Mouse (Mus musculus) CH12.LX (cell line): ENCODE measurements around the gene Eif4e. TPM values are rescaled to one million over a fixed set of nuclear protein-coding genes. Genes with fewer than 3 reads are reported as not detected.

ENCODE experiments used
- DNase-seq: peaks from one replicate; pipeline ENCODE4 v3.0.0-alpha.2; 2013; ENCODE audit errors: extremely low read depth
- H3K27ac ChIP-seq: 2 replicates; pipeline ENCODE4 v1.5.1; 2012; ENCODE audit warnings: low read depth, mild to moderate bottlenecking, control low read depth, moderate library complexity; ENCODE audit not compliant: insufficient read depth
- H3K27me3 ChIP-seq: replicated peaks from 2 replicates; pipeline ENCODE3; 2012; ENCODE audit warnings: inconsistent platforms
- H3K36me3 ChIP-seq, 2 experiments: replicated peaks in 1 of 2; 2 replicates each; pipeline versions ENCODE3 to v1.6.1; 2012; ENCODE audit warnings: inconsistent platforms in 1 of 2, low read length in 1 of 2, mild to moderate bottlenecking in 1 of 2, mixed read lengths in 1 of 2, moderate library complexity in 1 of 2; ENCODE audit not compliant: control insufficient read depth in 1 of 2, insufficient read depth in 1 of 2
- H3K4me1 ChIP-seq, 2 experiments: 2 replicates each; pipeline ENCODE4 v1.6.1; 2012; ENCODE audit warnings: inconsistent platforms in 1 of 2, moderate library complexity in 1 of 2; ENCODE audit not compliant: insufficient read depth in 2 of 2, control insufficient read depth in 1 of 2
- H3K4me2 ChIP-seq: 2 replicates; pipeline ENCODE4 v1.6.1; 2012; ENCODE audit warnings: low read depth, mild to moderate bottlenecking, control low read depth; ENCODE audit not compliant: poor library complexity, insufficient read depth, severe bottlenecking
- H3K4me3 ChIP-seq, 3 experiments: fragments of 150-350 bp in 1 of 3; sonication (generic) in 1 of 3; replicated peaks in 1 of 3; 2 replicates each; pipeline versions ENCODE3 to v1.5.1; 2011 to 2012; ENCODE audit warnings: low read depth in 2 of 3, low read length in 2 of 3, mild to moderate bottlenecking in 2 of 3, moderate library complexity in 2 of 3, control low read depth in 1 of 3, improper control_type of control experiment in 1 of 3, inconsistent platforms in 1 of 3, mixed read lengths in 1 of 3; ENCODE audit not compliant: poor library complexity in 1 of 3
- H3K79me2 ChIP-seq: replicated peaks from 2 replicates; pipeline ENCODE4 v1.6.1; 2012; ENCODE audit warnings: mild to moderate bottlenecking, moderate library complexity; ENCODE audit not compliant: control insufficient read depth, poor library complexity, insufficient read depth, severe bottlenecking; ENCODE audit errors: extremely low read depth
- H3K9ac ChIP-seq: 2 replicates; pipeline ENCODE4 v1.6.1; 2012; ENCODE audit warnings: low read depth, mild to moderate bottlenecking, control low read depth, moderate library complexity; ENCODE audit not compliant: insufficient read depth
- H3K9me3 ChIP-seq: replicated peaks from 2 replicates; pipeline ENCODE3; 2012; ENCODE audit warnings: low read length, inconsistent platforms, mixed read lengths
- CHD1 ChIP-seq: IDR thresholded peaks from 2 replicates; pipeline ENCODE4 v1.6.1; 2012; ENCODE audit warnings: low read depth, low read length, improper control_type of control experiment, inconsistent platforms
- EP300 ChIP-seq: IDR thresholded peaks from 2 replicates; pipeline ENCODE4 v1.6.1; 2011; ENCODE audit warnings: low read length, improper control_type of control experiment
- JUND ChIP-seq: conservative IDR thresholded peaks from 2 replicates; pipeline ENCODE4 v1.6.1; 2011; ENCODE audit warnings: low read depth, low read length, improper control_type of control experiment
- KAT2A ChIP-seq: IDR thresholded peaks from 2 replicates; pipeline ENCODE4 v1.6.1; 2012; ENCODE audit warnings: low read length, improper control_type of control experiment, inconsistent platforms; ENCODE audit not compliant: insufficient replicate concordance
- MAZ ChIP-seq: IDR thresholded peaks from 2 replicates; pipeline ENCODE4 v1.6.1; 2012; ENCODE audit warnings: low read depth, mild to moderate bottlenecking, inconsistent platforms, low read length, improper control_type of control experiment, moderate library complexity
- MEF2A ChIP-seq: IDR thresholded peaks from 2 replicates; pipeline ENCODE4 v1.6.1; 2014; ENCODE audit warnings: low read depth, mild to moderate bottlenecking, inconsistent platforms, low read length, improper control_type of control experiment, borderline replicate concordance
- NELFE ChIP-seq: IDR thresholded peaks from 2 replicates; pipeline ENCODE4 v1.6.1; 2011; ENCODE audit warnings: low read depth, low read length, improper control_type of control experiment
- NRF1 ChIP-seq: IDR thresholded peaks from 2 replicates; pipeline ENCODE4 v1.6.1; 2014; ENCODE audit warnings: low read depth, mild to moderate bottlenecking, inconsistent platforms, low read length, improper control_type of control experiment, moderate library complexity
- PAX5 ChIP-seq: IDR thresholded peaks from 2 replicates; pipeline ENCODE4 v1.6.1; 2012; ENCODE audit warnings: low read length, inconsistent platforms, mixed read lengths
- POLR2A ChIP-seq: IDR thresholded peaks from 2 replicates; pipeline ENCODE4 v1.6.1; 2011; ENCODE audit warnings: low read depth, mild to moderate bottlenecking, improper control_type of control experiment, low read length
- RCOR1 ChIP-seq: conservative IDR thresholded peaks from 2 replicates; pipeline ENCODE4 v1.6.1; 2012; ENCODE audit warnings: low read depth, mild to moderate bottlenecking, inconsistent platforms, low read length, improper control_type of control experiment
- SIN3A ChIP-seq: IDR thresholded peaks from 2 replicates; pipeline ENCODE4 v1.6.1; 2012; ENCODE audit warnings: low read length, improper control_type of control experiment, inconsistent platforms
- TBP ChIP-seq: conservative IDR thresholded peaks from 2 replicates; pipeline ENCODE4 v1.6.1; 2011; ENCODE audit warnings: low read depth, low read length, improper control_type of control experiment
- USF1 ChIP-seq: IDR thresholded peaks from 2 replicates; pipeline ENCODE4 v1.6.1; 2014; ENCODE audit warnings: low read depth, mild to moderate bottlenecking, inconsistent platforms, low read length, improper control_type of control experiment
- USF2 ChIP-seq: conservative IDR thresholded peaks from 2 replicates; pipeline ENCODE4 v1.6.1; 2011; ENCODE audit warnings: low read depth, low read length, improper control_type of control experiment
- ZKSCAN1 ChIP-seq: IDR thresholded peaks from 2 replicates; pipeline ENCODE4 v1.6.1; 2012; ENCODE audit warnings: low read depth, inconsistent platforms, low read length, improper control_type of control experiment, borderline replicate concordance
- ZMIZ1 ChIP-seq: IDR thresholded peaks from 2 replicates; pipeline ENCODE4 v1.6.1; 2012; ENCODE audit warnings: low read depth, mild to moderate bottlenecking, inconsistent platforms, low read length, improper control_type of control experiment
- ZNF384 ChIP-seq: IDR thresholded peaks from 2 replicates; pipeline ENCODE4 v1.6.1; 2012; ENCODE audit warnings: low read depth, low read length, improper control_type of control experiment, inconsistent platforms
- dilution Hi-C: fragments of 300-500 bp; cut with MboI; formaldehyde crosslinking; loops from 2 replicates; pipeline ENCODE4 v1.14.3; 2020; ENCODE audit warnings: low sequenced_read_pairs; ENCODE audit not compliant: extremely low pct_unique_long_range_greater_than_20kb, extremely low pct_ligation_motif_present
- in situ Hi-C: fragments of 300-500 bp; cut with MboI; formaldehyde crosslinking; loops from 3 replicates; pipeline ENCODE4 v1.14.3; 2019; ENCODE audit warnings: low sequenced_read_pairs, low pct_ligation_motif_present, low pct_unique_long_range_greater_than_20kb, mixed read lengths
- polyA plus RNA-seq: library from polyadenylated mRNA; unstranded; fragments of >175 nt; gene quantifications from 2 replicates; pipeline ENCODE4 v1.2.1, GENCODE M21; 2012; ENCODE audit warnings: low read depth; ENCODE audit not compliant: insufficient read length
- total RNA-seq, 2 experiments: library from RNA; depleted of rRNA; stranded (reverse); fragments of 300-350 nt in 1 of 2; fragments of >200 nt in 1 of 2; gene quantifications; 2 replicates each; pipeline ENCODE4 v1.2.3; 2012 to 2014

Gene Eif4e
- total and polyA plus RNA-seq, 3 experiments, result 490 to 850 (median 590) TPM

DNA sequence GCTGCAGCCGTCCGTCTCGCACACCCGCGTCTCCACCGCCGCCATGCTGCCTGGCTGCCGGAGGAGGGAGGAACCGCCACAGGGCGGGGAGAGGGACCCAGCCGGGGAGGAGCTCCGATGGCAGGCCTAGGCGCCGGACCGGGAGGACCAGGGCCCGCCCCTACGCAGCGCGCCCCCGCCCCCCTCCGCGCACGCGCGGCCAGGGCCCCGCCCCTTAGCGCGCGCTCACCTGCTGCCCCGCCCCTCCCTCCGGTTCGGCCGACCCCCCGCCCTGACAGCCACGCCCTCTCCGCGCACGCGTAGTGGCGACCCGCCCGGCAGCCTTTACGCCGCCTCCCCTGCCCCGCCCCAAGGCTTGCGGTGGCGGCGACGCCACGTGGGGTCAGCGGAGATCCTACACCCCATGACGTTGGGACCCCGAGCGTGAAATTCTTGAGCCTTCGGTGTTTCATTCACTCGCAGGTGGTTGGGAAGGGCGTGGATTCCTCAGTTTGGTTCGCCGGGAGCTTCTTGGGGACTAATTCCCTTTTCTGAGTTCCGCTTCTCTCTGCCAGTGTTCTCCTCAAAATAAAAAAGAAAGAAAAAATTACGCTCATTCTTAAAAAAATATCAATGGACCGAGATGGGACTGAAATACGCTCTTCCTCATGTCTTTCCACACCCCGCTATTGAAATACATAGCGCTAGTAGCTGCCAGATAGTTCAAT is 36.5 kb upstream of the Eif4e start, which contains the start of gene Metap1 (continued):
- TF ChIP-seq SIN3A (peak; percentile 94), ZNF384 (peak; percentile 79), RCOR1 (no peak), MAZ (peak; percentile 74), USF1 (peak; percentile 84), NRF1 (peak; percentile 95), CHD1 (0 out of 2 replicates have a peak, but pooled peaks have one; percentile 90), KAT2A (0 out of 2 replicates have a peak, but pooled peaks have one; percentile 56), POLR2A (peak; percentile 99), ZMIZ1 (peak; percentile 95), MEF2A (no peak), USF2 (peak; percentile 63), JUND (peak; percentile 47; the same call in 1 of the 2 replicates), NELFE (peak; percentile 91), TBP (peak; percentile 79)
- TF ChIP-seq, all 38 proteins: peak for 25

DNA sequence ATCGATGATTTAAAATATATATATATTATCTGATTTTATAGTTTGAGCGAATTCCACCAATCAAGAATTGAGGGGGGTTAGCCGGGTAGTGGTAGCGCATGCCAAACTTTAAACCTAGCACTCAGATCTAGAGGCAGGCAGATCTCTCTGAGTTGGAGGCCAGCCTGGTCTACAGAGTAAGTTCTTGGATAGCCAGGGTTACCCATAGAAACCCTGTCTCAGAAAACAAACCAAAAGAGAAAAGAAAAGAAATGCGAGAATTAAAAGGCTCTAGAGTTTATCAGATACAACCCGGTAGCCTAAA is 36.0 kb upstream of the Eif4e start:
- Histone ChIP-seq H3K36me3 (peaks cover 11 to 21% of the 10 kb centered on the region in 2 experiments), H3K4me2 (peak overlapping the region; percentile 92), H3K4me3 (peak overlapping the region in 2 of 3 experiments; percentile 51 to 58), H3K27me3 (no peaks in the 10 kb centered on the region), H3K27ac (no peak overlapping the region), H3K79me2 (peaks cover 40% of the 10 kb centered on the region), H3K4me1 (peaks cover 0 to 26% of the 10 kb centered on the region in 2 experiments; a peak in 2 of 4 replicates), H3K9ac (peak overlapping the region; percentile 66), H3K9me3 (peaks cover 7% of the 10 kb centered on the region)
- in situ Hi-C loops (no loop called here), dilution Hi-C loops (no loop called here)
- DNase-seq, result no peak
- TF ChIP-seq PAX5 (no peak), USF2 (no peak), EP300 (no peak; the same call in none of the 2 replicates), ZKSCAN1 (no peak), CHD1 (peak; percentile 90; the same call in 1 of the 2 replicates), JUND (0 out of 2 replicates have a peak, but pooled peaks have one; percentile 3), ZMIZ1 (no peak), MEF2A (no peak)
